Comparison of ENCODE assay signal across 8 mouse cellular contexts in the genomic region with DNA sequence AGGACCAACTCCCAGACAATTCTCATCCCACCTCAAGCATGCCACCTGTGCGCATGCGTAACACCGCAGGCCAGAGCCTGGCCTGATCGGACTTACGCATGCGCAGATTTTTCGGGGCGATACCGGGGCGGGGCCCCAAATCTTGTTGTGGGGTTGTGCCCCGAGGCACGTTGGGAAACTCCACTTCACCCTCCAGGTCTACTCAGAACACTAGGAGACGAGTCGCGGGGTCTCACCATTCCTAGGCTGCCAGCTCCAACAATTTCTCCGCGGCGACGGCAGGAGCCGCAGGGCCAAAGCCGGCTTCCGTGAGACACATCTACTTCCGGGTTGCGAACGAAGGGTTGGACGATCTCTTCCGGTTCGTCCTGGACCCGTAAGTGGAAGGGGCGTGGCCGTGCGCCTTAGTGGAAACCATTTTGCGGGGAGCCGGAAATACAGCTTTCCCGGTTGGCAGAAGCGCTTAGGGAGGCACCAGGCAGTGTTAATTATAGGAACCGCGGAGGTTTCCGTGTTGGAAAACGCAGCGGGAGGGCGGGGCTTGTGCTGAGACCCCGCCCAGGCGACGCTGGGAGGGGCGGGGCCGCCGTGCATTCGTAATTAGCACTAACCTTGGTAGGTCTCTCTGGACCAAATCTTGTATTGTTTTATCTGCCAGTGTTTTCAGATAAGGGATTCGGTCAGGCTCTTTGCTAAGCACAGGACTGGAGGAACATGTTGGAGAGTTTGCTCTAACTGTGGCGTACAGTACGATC. TPM values are rescaled to one million over a fixed set of nuclear protein-coding genes. Genes with fewer than 3 reads are reported as not detected.
DNase-seq lines count a peak whose midpoint lies in the region; ATAC-seq and TF ChIP-seq lines count a peak whose summit lies in the region.

A gene (minus strand): TSS at position 336 of the 755 bp plus-strand sequence.

- no peak for TF ChIP-seq CTCF in bone marrow, adult 2 months (IDR thresholded peaks at IDR 0.05; ENCODE audit: control insufficient read depth, insufficient read depth, low read length)
- TF ChIP-seq CTCF in midbrain, postnatal 0 days (IDR thresholded peaks at IDR 0.05): no peak; the same call in 1 of the 2 replicates

- H3K9me3 ChIP-seq in embryonic facial prominence, embryonic 15.5 days (replicated peaks): no peaks in the 10 kb centered on the region
- H3K9me3 ChIP-seq in limb, embryonic 14.5 days (ENCODE audit: control insufficient read depth, low read length): no peaks in the 10 kb centered on the region
- H3K9me3 ChIP-seq in midbrain, postnatal 0 days (ENCODE audit: low read length): no peaks in the 10 kb centered on the region

- peak within 1 kb of the TSS; percentile 70 for H3K4me2 ChIP-seq in embryonic facial prominence, embryonic 15.5 days (replicated peaks)
- peak within 1 kb of the TSS; percentile 79 for H3K4me2 ChIP-seq in limb, embryonic 14.5 days (replicated peaks; ENCODE audit: low read depth, low read length, severe bottlenecking)
- H3K4me2 ChIP-seq in midbrain, postnatal 0 days (ENCODE audit: low read depth, low read length, poor library complexity, severe bottlenecking): peak within 1 kb of the TSS; percentile 77

- H3K36me3 ChIP-seq in embryonic facial prominence, embryonic 15.5 days: peaks cover 18% of the 10 kb centered on the region
- peaks cover 30% of the 10 kb centered on the region for H3K36me3 ChIP-seq in limb, embryonic 14.5 days (ENCODE audit: control insufficient read depth, insufficient read depth, low read length)
- H3K36me3 ChIP-seq in midbrain, postnatal 0 days (ENCODE audit: insufficient read depth, low read length): peaks cover 14% of the 10 kb centered on the region

- under 1% methylated on average over 52 of the region's 52 CpGs for WGBS in bone marrow, adult 2 months
- WGBS in embryonic facial prominence, embryonic 15.5 days: under 1% methylated on average over 52 of the region's 52 CpGs
- under 1% methylated on average over 52 of the region's 52 CpGs for WGBS in limb, embryonic 14.5 days
- WGBS in midbrain, postnatal 0 days: under 1% methylated on average over 52 of the region's 52 CpGs

- DNase-seq in 416B (ENCODE audit: low read depth): peak; percentile 100
- peak; percentile 99 for DNase-seq in heart, adult 8-10 months (ENCODE audit: low spot score)
- DNase-seq in kidney, adult 9 months: peak; percentile 99
- peak; percentile 100 for DNase-seq in limb, embryonic 14.5 days (ENCODE audit: low spot score)
- peak; percentile 100 for DNase-seq in midbrain, postnatal 0 days (ENCODE audit: low spot score)
- peak; percentile 86 to 91 for DNase-seq in spleen, postnatal 14 days (ENCODE audit: low spot score in 2 of 2)

- ATAC-seq in embryonic facial prominence, embryonic 15.5 days (ENCODE audit: insufficient number of reproducible peaks, low FRiP score, low TSS enrichment, low read depth): peak; percentile 94
- peak; percentile 96 for ATAC-seq in limb, embryonic 14.5 days (ENCODE audit: low FRiP score, low read depth)
- ATAC-seq in midbrain, postnatal 0 days (ENCODE audit: low FRiP score): peak; percentile 94

- H3K4me3 ChIP-seq in bone marrow, adult 2 months (replicated peaks; ENCODE audit: control insufficient read depth, low read depth, low read length): peak within 1 kb of the TSS; percentile 96
- peak within 1 kb of the TSS; percentile 74 for H3K4me3 ChIP-seq in embryonic facial prominence, embryonic 15.5 days (replicated peaks)
- peak within 1 kb of the TSS; percentile 68 for H3K4me3 ChIP-seq in limb, embryonic 14.5 days (replicated peaks; ENCODE audit: low read length)
- H3K4me3 ChIP-seq in midbrain, postnatal 0 days (ENCODE audit: low read depth, low read length): peak within 1 kb of the TSS; percentile 41

- peak within 1 kb of the TSS; percentile 96 for H3K27ac ChIP-seq in bone marrow, adult 2 months (ENCODE audit: control insufficient read depth, insufficient read depth, low read depth, low read length, poor library complexity)
- peak within 1 kb of the TSS; percentile 99 for H3K27ac ChIP-seq in embryonic facial prominence, embryonic 15.5 days (replicated peaks)
- H3K27ac ChIP-seq in limb, embryonic 14.5 days (replicated peaks; ENCODE audit: low read depth, low read length): peak within 1 kb of the TSS; percentile 95
- H3K27ac ChIP-seq in midbrain, postnatal 0 days (ENCODE audit: low read depth, low read length): peak within 1 kb of the TSS; percentile 84

- H3K27me3 ChIP-seq in embryonic facial prominence, embryonic 15.5 days: no peaks in the 10 kb centered on the region
- no peaks in the 10 kb centered on the region for H3K27me3 ChIP-seq in limb, embryonic 14.5 days (ENCODE audit: control insufficient read depth, insufficient read depth, low read length)
- no peaks in the 10 kb centered on the region for H3K27me3 ChIP-seq in midbrain, postnatal 0 days (ENCODE audit: insufficient read depth, low read length)

- peak within 1 kb of the TSS; percentile 62 for H3K9ac ChIP-seq in embryonic facial prominence, embryonic 15.5 days
- peak within 1 kb of the TSS; percentile 75 for H3K9ac ChIP-seq in limb, embryonic 14.5 days (ENCODE audit: low read depth, low read length, severe bottlenecking)
- peak within 1 kb of the TSS; percentile 58 for H3K9ac ChIP-seq in midbrain, postnatal 0 days (replicated peaks; ENCODE audit: low read length, poor library complexity, severe bottlenecking)

- TF ChIP-seq POLR2A in bone marrow, adult 2 months (IDR thresholded peaks at IDR 0.05; ENCODE audit: borderline replicate concordance, control insufficient read depth, low read depth, low read length): 0 out of 2 replicates have a peak, but pooled peaks have one; percentile 25
- peak; percentile 64; the same call in 1 of the 2 replicates for TF ChIP-seq POLR2A in limb, embryonic 14.5 days (IDR thresholded peaks at IDR 0.05; ENCODE audit: borderline replicate concordance, extremely low read depth, insufficient read depth, insufficient read length)

- H3K4me1 ChIP-seq in bone marrow, adult 2 months (ENCODE audit: control insufficient read depth, insufficient read depth, low read length): peaks cover 3% of the 10 kb centered on the region; the same call in 1 of the 2 replicates
- H3K4me1 ChIP-seq in embryonic facial prominence, embryonic 15.5 days: peaks cover 16% of the 10 kb centered on the region; the same call in 1 of the 2 replicates
- peaks cover 7% of the 10 kb centered on the region; the same call in 1 of the 2 replicates for H3K4me1 ChIP-seq in limb, embryonic 14.5 days (ENCODE audit: control insufficient read depth, insufficient read depth, low read length)
- H3K4me1 ChIP-seq in midbrain, postnatal 0 days (ENCODE audit: insufficient read depth, low read length): 0 out of 2 replicates have a peak, but pooled peaks cover 3% of the 10 kb centered on the region

RNA-seq across cellular contexts. Expression of the gene that starts here (rescaled TPM):
- 31.9 and 39.0 TPM in 2 replicates for polyA plus RNA-seq in bone marrow, adult 2 months (2011; ENCODE audit: insufficient read depth, insufficient read length, low replicate concordance, missing spikeins)
- polyA plus RNA-seq in embryonic facial prominence, embryonic 15.5 days (2015; fragmentation: Nextera tagmentation; extraction: Ambion mirVana): 119 and 125 TPM in 2 replicates
- total RNA-seq in heart, adult 8-10 months (2022): 10 to 100 TPM; 39.9 to 47.1 (median 44.3) TPM
- 88.5 and 113 TPM in 2 replicates for polyA plus RNA-seq in limb, embryonic 14.5 days (2012; rRNA removed)
- 130 and 139 TPM in 2 replicates for polyA plus RNA-seq in limb, embryonic 14.5 days (2014; fragmentation: Nextera tagmentation; extraction: Ambion mirVana)
- 223 and 225 TPM in 2 replicates for total RNA-seq in midbrain, postnatal 0 days (2014; rRNA removed)
- polyA plus RNA-seq in midbrain, postnatal 0 days (2015; fragmentation: Nextera tagmentation; extraction: Ambion mirVana): 207 and 222 TPM in 2 replicates

Comparison
In these comparisons a context has a peak if more than half of its experiments do, and no peak if none do; other contexts are left out.
1. Peak in every context shown above with its lines: DNase-seq, ATAC-seq, H3K4me3 ChIP-seq and H3K27ac ChIP-seq.
2. H3K4me3 ChIP-seq: peak in every context shown above with its lines; median percentile 96 in bone marrow, adult 2 months; 74 in embryonic facial prominence, embryonic 15.5 days; 68 in limb, embryonic 14.5 days; 41 in midbrain, postnatal 0 days.